Mouse (Mus musculus) lung, postnatal 25 days (tissue): Measurements from ENCODE around the gene Hivep3.

Experiments
- DNase-seq: peaks from one replicate; pipeline ENCODE4 v3.0.0; 2022; ENCODE audit warnings: low spot score

The Hivep3 gene

DNA sequence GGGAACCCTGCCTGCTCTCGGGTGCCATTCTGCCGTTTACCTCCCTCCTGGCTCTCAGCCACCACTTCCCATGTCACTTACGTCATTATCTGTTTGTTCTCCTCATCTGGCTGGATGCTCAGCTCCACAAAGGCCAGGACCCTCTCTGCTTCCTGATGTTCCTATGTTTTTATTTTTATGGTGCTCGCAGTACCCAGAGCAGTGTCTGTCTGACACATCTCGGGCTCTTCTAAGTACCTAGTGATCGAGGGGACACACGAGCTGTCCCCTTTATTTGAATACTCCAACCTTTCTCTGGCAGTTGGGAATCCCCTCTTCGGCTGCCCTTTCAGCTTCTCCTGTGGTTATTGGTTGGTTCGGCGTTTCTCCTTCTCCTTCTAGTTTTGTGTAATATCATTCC, 325.2 kb downstream of the Hivep3 start:
- DNase-seq, result no peak

DNA sequence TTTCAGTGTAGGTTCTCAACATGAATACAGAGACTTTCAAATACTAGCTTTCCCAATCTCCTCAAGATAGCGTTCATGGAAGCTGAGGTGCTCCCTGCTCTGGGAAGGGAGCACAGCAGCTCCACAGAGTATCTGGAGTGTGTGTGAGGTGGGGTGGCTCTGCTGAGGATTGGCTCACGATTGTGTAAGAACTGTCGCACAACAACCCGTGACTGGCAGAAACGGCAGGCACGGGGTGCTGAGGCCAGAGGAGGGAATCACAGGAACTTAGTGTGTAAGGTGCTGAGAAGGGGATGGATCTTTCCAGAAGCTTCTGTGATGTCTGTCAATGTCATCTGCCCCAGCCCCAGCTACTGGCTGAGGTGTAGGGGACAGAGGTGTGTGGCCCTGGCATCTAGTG, 328.1 kb downstream of the Hivep3 start:
- DNase-seq, result no peak

DNA sequence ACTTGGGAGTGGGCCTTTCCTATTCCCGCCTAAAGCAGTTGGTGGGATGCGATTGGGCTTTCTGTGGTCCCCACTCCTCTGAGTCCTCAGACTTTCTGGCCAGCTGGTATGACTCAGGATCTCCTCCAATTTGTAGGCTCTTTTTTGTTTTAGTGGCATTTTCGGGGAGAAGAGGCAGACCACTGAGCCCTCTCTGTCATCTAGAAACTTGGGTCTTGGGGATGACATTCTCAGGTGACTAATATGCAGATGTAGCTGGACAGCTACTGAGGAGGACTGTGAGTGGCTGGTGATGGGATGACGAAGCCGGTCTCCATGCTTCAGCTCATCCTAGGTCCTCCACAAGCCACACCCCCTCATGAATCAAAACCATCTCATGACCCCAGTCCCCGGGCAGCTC, 328.6 kb downstream of the Hivep3 start:
- DNase-seq, result no peak

DNA sequence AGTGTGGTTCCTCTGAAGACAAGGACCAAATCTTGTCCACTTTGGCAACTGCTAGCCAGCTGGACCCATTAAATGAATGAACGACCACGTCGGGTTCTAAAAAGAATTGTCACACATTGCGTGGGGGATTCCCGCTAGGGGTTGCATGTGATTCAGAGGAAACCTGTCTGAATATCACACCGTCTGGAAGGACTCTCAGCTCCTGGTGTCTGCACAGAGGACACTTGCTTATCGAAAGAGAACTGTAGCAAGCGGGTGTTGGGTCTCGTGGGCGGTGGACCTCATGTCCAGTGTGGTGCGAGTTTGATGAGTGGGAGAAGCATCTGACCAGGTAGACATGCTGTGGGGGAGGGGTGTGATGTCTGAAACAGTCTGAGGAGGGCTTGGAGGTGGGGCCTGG, 329.2 kb downstream of the Hivep3 start:
- DNase-seq, result no peak

DNA sequence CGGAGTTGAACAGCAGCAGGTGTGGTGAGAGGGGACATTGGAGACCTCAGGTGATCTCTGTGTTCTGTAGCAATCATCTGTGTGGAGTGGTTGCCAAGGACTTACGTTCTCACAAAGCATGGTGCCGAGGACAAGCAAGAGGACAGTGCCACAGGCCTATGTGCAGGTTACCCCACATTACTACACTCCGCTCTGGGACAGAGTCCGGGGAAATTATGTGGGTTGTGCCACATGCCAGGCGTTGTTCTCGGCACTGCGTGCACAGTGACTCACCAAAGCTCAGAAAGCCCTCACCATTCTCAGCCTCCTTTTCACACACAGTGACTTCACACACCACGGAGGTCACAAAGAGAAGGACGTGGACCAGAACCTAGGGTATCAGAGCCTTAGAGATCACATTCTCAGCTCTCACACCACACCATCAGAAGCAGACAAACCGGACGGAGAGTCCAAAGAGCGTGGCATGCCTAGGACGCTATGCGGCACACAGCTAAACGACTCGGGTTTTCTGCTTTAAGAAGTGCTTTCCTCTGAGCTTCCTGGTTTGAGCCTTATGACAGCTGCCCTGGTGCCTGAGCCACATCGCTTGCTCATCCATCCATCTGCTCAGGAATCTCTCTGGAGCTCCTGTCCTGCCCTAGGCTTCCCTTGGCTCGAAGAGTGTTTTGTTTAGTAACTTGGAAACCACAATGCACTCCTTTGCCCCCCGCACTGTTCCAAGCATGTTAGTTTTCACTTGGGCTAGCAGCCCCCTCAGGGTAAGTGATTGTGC, 330.0 kb downstream of the Hivep3 start:
- DNase-seq, result no peak

DNA sequence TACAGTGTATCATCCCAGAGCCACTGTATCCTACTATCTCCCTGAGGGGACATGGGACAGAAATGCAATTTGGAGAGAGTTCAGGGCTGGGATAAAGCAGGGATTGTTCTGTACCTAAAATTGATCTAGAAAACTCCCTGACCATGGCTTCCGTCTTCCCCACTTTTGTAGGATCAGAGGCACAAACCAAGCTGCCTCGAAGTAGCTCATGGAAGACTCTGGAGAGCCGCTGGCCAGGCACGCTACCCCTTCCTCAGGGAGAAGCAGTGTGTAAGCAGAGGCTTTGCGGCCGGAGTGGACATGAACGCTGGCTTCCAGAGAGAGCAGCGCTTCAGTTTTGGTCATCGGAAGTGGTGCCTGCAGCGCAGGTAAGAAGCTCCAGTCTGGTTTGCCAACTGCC, 331.1 kb downstream of the Hivep3 start, which contains the start of gene AL607142.1:
Gene AL607142.1, plus strand, starts transcription at position 301 of the 400 bp plus-strand sequence.
- DNase-seq, result no peak

DNA sequence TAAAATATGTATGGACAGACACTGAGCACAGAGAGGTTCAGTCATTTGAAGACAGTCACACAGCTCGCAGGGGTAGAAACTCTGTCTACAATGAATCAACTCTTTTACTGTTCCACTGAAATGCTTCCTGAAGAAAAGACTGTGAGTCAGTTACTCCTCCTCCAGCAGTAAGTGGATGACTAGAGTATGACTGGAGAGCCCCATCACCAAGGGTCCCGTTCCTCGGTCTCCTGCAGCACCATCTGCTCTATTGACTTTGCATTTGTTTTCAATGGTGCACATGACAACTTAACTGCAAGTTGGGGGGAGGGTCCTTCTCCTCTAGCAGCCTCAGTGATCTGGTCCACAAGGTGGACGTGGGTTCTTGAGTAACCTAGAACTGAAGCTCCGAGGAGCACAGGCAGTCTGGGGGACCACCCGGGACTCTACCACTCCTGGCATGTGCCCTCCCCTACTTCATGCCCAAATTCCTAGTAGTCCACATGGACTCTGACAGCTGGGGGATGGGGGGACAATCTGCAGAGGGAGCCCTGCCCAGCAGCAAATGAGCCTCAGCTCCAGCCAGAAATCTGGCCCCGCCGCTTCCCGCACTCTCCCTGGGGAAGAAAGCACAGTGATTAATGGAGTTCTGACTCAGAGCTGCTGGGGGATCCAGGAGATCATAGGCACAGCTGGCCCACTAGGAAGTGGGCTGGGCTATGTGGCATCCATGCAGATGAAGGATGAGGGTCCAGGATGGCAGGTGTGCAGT, 333.4 kb downstream of the Hivep3 start:
- no peak for DNase-seq

DNA sequence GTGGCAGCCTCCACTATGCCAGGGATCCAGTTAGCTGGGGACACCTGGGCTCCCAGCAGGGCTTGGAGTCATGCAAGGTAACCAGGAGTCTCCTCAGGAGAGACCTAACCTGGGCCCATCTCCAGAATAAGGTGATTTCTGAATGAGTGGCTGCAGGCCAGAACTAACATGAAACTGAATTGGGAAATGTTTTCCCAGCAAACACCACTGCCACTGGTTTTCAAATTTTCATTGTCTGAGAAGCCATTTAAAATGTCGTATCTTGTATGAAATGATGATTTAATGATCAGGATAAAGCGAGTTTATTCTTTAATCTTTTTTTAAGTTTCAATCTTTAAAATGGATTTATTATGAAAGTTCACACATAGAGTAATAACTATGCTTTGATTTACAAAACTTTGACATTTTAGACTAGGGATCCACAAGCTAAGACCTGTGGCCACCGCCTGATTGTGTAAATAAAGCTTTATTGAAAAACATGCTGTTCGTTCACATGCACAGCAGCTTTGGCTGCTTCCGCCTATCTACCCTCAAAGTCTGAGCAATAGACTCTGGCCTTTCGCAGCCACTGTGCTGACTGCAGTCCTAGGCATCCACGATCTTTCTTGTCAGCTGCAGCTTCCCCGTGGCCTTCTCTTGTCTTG, 334.1 kb downstream of the Hivep3 start:
- DNase-seq, result no peak

DNA sequence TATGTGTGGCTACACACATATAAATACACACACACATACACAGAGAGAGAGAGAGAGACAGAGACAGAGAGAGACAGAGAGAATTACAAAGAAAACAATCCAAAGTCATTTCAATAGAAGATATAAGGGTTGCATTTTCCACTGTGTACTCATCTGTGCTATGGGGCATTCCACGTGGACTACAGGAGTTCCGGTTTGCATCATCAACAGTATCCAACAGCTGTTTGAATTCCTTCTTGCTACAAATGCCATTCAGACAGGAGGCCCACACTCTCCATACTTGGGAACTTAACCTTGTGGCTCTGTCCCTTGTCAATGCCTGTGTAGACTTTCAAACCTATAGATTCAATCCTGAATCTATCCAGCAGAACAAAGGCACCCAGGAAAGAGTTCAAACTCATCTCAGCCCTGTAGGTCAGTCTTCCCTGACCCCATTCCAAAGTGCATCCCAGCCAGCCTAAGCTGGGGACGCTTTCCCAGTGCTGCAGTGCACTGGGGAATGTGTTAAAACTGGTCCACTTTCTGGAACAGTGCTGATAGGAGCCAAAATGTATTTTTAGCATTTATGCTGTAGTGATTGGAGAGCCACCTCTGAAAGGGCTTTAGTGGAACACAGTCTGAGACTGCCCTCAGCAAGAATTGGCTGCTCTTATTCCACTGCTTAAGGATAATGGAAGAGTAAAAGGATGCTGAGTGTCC, 335.4 kb downstream of the Hivep3 start:
- DNase-seq, result no peak

DNA sequence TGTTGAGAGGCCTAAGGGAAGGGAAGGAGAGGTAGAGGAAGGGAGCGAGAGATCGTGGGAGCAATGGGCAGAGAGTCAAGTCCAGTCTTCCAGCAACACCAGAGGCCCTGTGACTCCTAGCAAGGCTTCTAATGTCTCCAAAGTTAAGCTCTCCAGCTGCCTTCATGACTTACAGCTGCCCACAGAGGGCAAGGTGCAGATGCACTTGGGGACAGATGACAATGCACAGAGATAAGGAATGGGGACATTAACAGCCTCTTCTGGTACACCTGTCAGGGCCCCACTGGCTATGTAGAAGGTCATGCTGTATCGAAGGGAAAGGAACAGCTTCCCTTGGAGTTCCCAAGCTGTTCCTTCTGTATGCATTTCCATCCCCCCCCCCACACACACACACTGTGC, 336.0 kb downstream of the Hivep3 start:
- no peak for DNase-seq

DNA sequence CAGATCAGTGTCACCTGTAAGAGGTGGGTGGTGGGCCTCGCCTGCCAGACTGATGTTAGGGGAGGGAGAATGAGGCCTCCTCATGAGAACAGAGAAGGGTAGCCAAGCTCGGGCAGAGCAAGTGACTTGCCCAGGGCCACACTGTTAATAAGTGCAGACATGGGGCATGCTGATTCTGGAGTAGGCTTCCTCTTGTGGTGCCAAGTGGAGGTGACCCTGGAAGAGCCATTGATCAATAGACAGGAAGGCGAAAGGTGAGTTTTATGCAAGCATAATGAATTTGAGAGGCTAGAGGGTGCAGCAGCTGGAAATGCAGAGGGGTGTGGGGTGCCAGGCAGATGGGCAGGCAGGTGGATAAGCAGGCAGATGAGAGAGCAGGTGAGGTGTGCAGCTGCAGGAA, 337.8 kb downstream of the Hivep3 start:
- DNase-seq, result no peak

DNA sequence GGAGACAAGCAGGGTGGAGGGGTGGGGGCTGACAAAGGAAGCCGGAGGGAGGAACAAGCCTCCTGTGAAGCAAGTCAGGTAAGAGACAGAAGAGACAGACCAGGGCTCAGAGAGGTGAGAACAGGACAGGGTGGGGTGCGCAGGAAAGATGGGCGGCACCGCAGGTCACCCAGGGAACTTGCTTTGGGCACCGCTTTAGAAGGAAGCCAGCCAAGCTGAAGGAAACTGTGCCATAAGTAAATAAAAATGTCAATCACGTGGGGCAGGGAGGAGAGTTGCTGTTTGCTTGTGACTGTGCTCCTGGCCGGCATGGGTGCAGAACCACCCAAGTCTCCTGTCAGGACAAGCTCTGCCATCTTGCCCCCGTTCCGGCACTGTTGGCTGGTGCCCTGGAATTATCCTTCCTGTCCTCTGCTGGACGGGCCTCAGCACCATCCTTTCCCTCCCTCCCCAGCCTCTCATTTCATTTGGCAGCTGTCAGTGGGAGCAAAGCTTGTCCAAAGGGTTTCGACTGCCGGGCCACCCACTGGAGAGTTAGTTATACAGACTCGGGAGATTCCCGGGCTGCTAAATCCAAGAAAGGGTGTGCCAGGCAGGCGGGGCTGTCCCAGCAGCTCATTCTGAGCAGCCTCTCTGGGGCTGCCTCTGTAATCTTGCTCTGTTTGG, 338.4 kb downstream of the Hivep3 start:
- DNase-seq, result peak; percentile 31

DNA sequence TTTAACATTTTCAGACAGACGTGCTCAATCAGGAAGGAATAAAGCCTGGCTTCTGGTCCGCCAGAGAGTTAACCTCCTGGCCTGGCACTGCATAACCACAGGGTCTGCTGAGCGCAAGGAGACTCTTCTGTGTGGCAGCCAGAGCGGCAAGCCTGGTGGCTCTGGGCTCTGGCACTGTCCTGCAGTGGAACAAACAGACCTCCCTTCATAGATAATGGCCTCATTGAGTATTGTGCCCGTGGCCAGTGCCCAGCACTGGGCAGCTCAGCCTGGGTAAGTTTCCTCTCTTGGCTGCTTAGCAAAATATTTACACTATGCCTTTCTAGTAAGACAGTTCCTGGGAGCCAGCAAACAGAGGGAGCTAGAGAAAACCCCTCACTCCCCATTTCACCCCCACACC, 340.5 kb downstream of the Hivep3 start:
- no peak for DNase-seq

DNA sequence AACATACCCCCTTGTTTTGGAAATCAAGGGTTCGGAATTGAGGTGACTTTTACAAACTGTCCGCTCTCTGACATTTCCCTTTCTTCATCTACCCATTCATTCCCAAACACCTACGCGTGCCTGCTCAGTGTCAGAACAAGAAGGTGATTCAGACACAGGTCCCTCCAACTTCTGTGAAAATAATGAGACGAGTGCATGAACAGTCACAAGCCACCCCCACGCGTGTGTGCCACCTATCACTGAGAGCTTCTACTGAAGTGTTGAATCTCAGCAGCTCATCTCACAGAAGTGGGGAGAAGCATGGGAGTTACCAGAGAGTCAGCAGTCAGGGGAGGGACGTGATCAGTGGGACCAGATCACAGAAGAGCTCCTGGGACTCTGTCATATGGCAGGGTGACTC, 343.7 kb downstream of the Hivep3 start:
- no peak for DNase-seq

DNA sequence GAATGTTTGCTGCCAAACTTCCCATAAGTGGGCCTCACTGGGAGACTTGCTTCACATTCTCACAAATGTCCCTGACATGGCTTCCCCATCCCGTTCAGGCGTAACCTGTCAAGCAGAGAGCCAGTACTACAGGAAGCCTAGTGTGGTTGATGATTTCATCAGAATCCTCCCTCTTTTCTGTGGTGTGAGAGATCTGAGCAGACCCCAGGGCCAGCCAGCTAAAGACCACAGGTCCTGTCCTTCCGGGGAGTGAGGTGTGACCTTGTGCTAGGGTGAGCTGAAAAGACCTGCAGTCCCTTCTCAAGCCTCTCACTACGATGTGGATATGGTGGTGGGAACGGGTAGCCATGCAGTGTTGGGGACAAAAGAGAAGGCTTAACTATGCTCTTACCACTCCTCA, 348.9 kb downstream of the Hivep3 start:
- DNase-seq, result no peak

DNA sequence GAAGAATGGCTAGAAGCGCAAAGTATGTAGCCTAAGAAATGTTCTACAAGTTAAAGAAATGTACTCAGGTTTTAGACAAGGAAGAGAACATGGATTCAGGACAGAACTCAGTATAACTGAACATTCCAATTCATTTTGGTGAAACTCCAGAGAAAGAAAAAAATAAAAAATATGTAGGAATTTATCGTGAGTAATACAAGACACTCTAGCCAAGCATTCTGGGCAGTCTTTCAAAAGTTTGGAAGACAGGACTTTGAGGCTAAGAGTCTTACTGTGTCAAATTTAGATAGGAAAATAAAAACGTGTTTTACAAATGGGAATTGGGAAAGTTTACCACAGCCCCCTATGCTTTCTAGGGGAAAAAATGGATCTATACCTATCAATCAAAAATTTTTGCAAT, 350.1 kb downstream of the Hivep3 start:
- peak; percentile 32 for DNase-seq

DNA sequence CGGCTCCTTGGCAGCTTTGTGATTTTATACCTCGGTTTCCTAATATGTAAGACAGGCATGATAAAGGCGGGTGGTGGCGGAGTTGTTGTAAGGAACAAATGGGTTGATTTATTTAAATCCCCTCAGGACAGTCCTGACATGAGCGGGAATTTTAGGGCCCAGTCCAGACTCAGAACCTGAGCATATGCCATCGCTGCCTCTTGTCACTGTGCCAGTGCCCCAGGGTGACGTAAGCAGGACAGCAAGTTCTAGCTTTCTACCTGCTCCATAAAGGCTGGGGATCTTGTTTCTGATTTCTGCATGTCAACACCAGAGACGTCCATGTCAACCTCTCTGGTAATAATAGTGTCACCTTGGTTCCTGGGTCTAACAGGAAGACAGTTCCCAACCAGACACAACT, 356.0 kb downstream of the Hivep3 start:
- DNase-seq, result no peak

DNA sequence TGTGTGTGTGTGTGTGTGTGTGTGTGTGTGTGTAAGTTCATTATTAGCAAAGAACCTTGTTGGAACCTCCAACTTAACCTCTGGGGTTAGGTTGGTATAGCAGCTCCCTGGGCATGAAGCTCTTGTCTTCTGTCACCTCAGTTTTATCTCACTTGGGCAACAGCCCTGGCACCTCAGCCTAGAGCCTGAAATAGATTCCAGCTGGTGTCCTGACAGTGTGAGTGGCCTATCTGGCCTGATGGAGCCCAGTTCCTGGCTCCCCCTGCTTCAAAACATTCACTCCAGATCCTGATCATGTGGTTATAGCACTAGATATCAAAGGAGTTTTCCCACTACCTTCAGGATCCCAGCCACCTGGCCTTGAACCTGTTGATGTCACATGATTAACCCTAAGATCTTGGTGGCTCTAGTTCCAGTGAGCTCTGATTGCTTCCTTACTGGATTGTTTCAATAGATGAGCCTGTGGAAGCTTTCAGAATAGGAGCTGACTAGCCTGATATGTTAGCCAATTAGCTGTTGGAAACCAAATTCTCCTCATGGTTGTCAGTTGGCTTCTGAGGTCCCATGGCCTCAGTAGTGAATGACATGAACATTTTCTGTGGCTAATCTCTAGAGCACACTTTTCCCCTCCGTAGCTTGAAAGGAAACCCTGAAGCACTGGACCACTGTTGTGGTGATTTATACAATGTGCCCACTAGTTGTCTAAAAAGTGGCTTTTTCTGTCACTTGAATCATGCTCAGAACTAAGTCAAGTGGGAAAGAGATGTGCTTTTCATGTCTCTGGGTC, 358.6 kb downstream of the Hivep3 start:
- DNase-seq, result peak; percentile 42

DNA sequence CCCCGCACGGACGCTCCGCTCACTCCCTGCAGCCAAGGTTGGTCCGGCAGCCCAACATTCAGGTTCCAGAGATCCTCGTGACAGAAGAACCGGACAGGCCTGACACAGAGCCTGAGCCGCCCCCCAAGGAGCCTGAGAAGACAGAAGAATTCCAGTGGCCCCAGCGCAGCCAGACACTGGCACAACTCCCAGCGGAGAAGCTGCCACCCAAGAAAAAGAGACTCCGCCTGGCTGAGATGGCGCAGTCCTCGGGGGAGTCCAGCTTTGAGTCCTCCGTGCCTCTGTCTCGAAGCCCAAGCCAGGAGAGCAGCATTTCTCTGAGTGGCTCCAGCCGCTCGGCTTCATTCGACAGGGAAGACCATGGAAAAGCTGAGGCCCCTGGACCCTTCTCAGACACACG, 363.4 kb downstream of the Hivep3 start:
- no peak for DNase-seq

DNA sequence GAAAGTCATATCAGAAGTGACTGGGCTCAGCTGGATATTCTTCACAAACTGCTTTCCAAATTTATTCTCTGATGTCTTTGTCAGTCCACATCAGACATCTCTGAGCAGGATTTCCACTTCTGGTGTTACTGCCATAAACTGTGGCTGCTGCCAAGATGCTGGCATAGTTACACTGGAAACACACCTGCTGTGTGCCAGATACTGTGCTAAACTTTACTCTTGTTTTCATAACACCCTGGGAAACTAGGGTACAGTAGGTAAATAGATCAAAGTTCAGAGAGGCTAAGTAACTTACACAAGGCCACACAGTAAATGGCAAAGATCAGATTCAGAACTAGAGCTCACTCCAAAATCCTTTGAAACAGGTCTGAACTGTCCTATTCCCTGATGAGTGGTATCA, 367.6 kb downstream of the Hivep3 start:
- no peak for DNase-seq

DNA sequence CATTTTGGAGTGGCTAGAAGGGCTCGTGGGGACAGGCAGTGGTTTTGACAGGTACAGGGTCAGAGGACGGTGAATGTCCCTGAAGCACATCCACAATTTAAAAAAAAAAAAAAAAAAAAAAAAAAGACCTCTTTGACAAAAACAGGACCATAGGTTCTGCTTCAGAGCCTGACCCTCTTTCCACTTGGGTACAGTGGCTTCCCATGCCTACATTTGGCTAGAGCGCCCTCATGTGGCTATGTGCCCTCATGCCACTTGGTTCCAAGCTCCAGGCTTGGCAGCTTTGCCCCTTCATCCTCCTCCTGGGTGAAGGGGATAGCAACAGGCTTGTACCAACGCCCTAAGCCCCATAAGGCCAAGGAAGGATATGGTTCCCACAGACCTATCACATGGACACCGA, 371.0 kb downstream of the Hivep3 start:
- peak; percentile 59 for DNase-seq
